Mouse (Mus musculus) testis, adult 10 weeks (tissue): Measurements from ENCODE around the gene Mmd2. TPM values are rescaled to one million over a fixed set of nuclear protein-coding genes. Genes with fewer than 3 reads are reported as not detected.

ENCODE experiments used
- polyA plus RNA-seq: library from polyadenylated mRNA; stranded (reverse); fragments of 350-450 nt; fragmentation: Illumina TruSeq; extraction: RNeasy Lipid Tissue Mini Kit (QIAGEN cat#74804); gene quantifications from one replicate; pipeline ENCODE4 v1.2.3, GENCODE M21; 2014; ENCODE audit warnings: low read depth, low replicate concordance

Mmd2 gene
- 27.8 TPM for polyA plus RNA-seq

GRCm38 (mm10) chr5:142608259-142608988 lies at the start of gene Mmd2:
Mmd2 (minus strand) TSS chr5:142608800.

GRCm38 (mm10) chr5:142627398-142627797 lies 18.8 kb upstream of the Mmd2 start, which contains the start of gene Wipi2:
Wipi2 (plus strand) TSS chr5:142627698.

GRCm38 (mm10) chr5:142550706-142551652 lies 57.6 kb downstream of the Mmd2 start, which contains the start of gene Radil:
Radil (minus strand) TSS chr5:142551098.

GRCm38 (mm10) chr5:142529915-142530314 lies 78.7 kb downstream of the Mmd2 start, which contains the start of gene Papolb:
Papolb (minus strand) TSS chr5:142530076.

Other genes starting within 250 kb of the Mmd2 start
- 2.1 TPM for gene Foxk1, start 207.3 kb downstream of the Mmd2 start, polyA plus RNA-seq
- gene Ap5z1, start 144.9 kb downstream of the Mmd2 start, polyA plus RNA-seq, result 0.48 TPM
- 898 TPM for gene Papolb, start 78.7 kb downstream of the Mmd2 start, polyA plus RNA-seq
- gene Radil, start 57.7 kb downstream of the Mmd2 start, polyA plus RNA-seq, result 6.0 TPM
- 25.3 TPM for gene Wipi2, start 18.9 kb upstream of the Mmd2 start, polyA plus RNA-seq
- 0.07 TPM for gene Slc29a4, start 83.7 kb upstream of the Mmd2 start, polyA plus RNA-seq
- 2.2 TPM for gene Tnrc18, start 208.9 kb upstream of the Mmd2 start, polyA plus RNA-seq